Mouse (Mus musculus) lung, adult 2 months (tissue): Measurements from ENCODE around the gene Ccdc58.

ENCODE experiments used
- CTCF ChIP-seq: fragments of 200-500 bp; IDR thresholded peaks from 2 replicates; pipeline ENCODE4 v1.5.1; 2011; ENCODE audit warnings: mild to moderate bottlenecking, low read length, control low read depth; ENCODE audit not compliant: insufficient read depth
- POLR2A ChIP-seq: fragments of 200-500 bp; IDR thresholded peaks from 2 replicates; pipeline ENCODE4 v1.6.1; 2011; ENCODE audit warnings: low read depth, mild to moderate bottlenecking, control low read depth, low read length, borderline replicate concordance; ENCODE audit errors: extremely low read depth

- TF ChIP-seq CTCF (no peak), POLR2A (no peak)
Observed at GRCm38 (mm10) chr16:36056416-36056815, 15.1 kb upstream of the Ccdc58 start.
